Mouse (Mus musculus) ES-Bruce4 (cell line): Measurements from ENCODE around the gene H1f0.

Source experiments
- CTCF ChIP-seq: IDR thresholded peaks from one replicate; pipeline ENCODE4 v1.8.1; 2011; ENCODE audit warnings: low read depth, low read length
- EP300 ChIP-seq: IDR thresholded peaks from 2 replicates; pipeline ENCODE4 v1.6.1; 2011; ENCODE audit warnings: low read depth, low read length; ENCODE audit not compliant: insufficient read depth
- POLR2A ChIP-seq: IDR thresholded peaks from one replicate; pipeline ENCODE4 v1.8.1; 2011; ENCODE audit warnings: low read length; ENCODE audit not compliant: insufficient read depth

GRCm38 (mm10) chr15:79067631-79068030 lies 39.4 kb downstream of the H1f0 start:
- no peak for TF ChIP-seq CTCF
- no peak for TF ChIP-seq POLR2A
- no peak for TF ChIP-seq EP300
